Mouse (Mus musculus): ENCODE data around the gene Slit3.
A peak's percentile ranks its signal among the peaks of the same experiment; 100 is the strongest.

The Slit3 gene

GRCm38 (mm10) chr11:35537128-35538088 lies 416.4 kb downstream of the Slit3 start:
- no peaks in the 10 kb centered on the region for H3K27me3 ChIP-seq (ENCODE audit: insufficient read depth, low read length)
- no peaks in the 10 kb centered on the region for H3K9me3 ChIP-seq (ENCODE audit: low read length)
- peaks cover 4% of the 10 kb centered on the region; the same call in 1 of the 2 replicates for H3K4me1 ChIP-seq (replicated peaks; ENCODE audit: low read depth, low read length)
- no peak overlapping the region for H3K4me3 ChIP-seq (replicated peaks; ENCODE audit: low read length)
- TF ChIP-seq NANOG (IDR thresholded peaks at IDR 0.05; ENCODE audit: borderline replicate concordance, low read length): no peak
- no peak for TF ChIP-seq CTCF (conservative IDR thresholded peaks at IDR 0.05; ENCODE audit: low read length)
- TF ChIP-seq POU5F1 (IDR thresholded peaks at IDR 0.05; ENCODE audit: borderline replicate concordance, low read length): no peak
- no peaks in the 10 kb centered on the region for H3K36me3 ChIP-seq (ENCODE audit: insufficient read depth, low read length)

DNA sequence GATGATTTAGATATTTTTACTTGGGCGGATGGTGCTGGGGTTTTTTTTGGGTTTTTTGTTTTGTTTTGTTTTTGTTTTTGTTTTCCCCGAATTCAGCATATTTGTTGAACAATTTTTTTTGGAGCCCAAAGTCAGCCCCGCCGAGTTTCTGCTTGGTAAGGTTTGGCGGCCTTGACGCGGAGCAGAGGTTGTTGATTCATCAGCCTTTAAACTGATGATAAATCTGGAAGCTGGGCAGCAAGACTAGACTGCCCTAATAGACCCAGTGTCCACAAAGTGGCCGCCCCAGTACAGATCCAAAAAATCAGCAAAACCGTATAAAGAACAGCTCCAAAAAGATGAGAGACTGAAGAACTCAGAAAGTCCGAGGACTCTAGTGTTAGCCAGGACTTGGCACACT lies 421.7 kb downstream of the Slit3 start:
- no peak for TF ChIP-seq CTCF (conservative IDR thresholded peaks at IDR 0.05; ENCODE audit: low read length)
- TF ChIP-seq NANOG (IDR thresholded peaks at IDR 0.05; ENCODE audit: borderline replicate concordance, low read length): no peak
- no peak for TF ChIP-seq POU5F1 (IDR thresholded peaks at IDR 0.05; ENCODE audit: borderline replicate concordance, low read length)
- no peaks in the 10 kb centered on the region for H3K9me3 ChIP-seq (ENCODE audit: low read length)
- H3K27me3 ChIP-seq (ENCODE audit: insufficient read depth, low read length): peaks cover 29% of the 10 kb centered on the region
- no peaks in the 10 kb centered on the region for H3K36me3 ChIP-seq (ENCODE audit: insufficient read depth, low read length)
- peaks cover 25% of the 10 kb centered on the region for H3K4me1 ChIP-seq (replicated peaks; ENCODE audit: low read depth, low read length)
- H3K4me3 ChIP-seq (replicated peaks; ENCODE audit: low read length): no peak overlapping the region

- peak overlapping the region; percentile 70 for H3K4me3 ChIP-seq (replicated peaks; ENCODE audit: low read length)
- TF ChIP-seq NANOG (IDR thresholded peaks at IDR 0.05; ENCODE audit: borderline replicate concordance, low read length) (no peak), POU5F1 (IDR thresholded peaks at IDR 0.05; ENCODE audit: borderline replicate concordance, low read length) (no peak), CTCF (conservative IDR thresholded peaks at IDR 0.05; ENCODE audit: low read length) (no peak)
- H3K36me3 ChIP-seq (ENCODE audit: insufficient read depth, low read length): no peaks in the 10 kb centered on the region
- no peaks in the 10 kb centered on the region for H3K9me3 ChIP-seq (ENCODE audit: low read length)
- H3K4me1 ChIP-seq (replicated peaks; ENCODE audit: low read depth, low read length): peaks cover 25% of the 10 kb centered on the region
- peaks cover 33% of the 10 kb centered on the region for H3K27me3 ChIP-seq (ENCODE audit: insufficient read depth, low read length)
These were observed 423.4 kb downstream of the Slit3 start for GRCm38 (mm10) chr11:35544112-35545064.

DNA sequence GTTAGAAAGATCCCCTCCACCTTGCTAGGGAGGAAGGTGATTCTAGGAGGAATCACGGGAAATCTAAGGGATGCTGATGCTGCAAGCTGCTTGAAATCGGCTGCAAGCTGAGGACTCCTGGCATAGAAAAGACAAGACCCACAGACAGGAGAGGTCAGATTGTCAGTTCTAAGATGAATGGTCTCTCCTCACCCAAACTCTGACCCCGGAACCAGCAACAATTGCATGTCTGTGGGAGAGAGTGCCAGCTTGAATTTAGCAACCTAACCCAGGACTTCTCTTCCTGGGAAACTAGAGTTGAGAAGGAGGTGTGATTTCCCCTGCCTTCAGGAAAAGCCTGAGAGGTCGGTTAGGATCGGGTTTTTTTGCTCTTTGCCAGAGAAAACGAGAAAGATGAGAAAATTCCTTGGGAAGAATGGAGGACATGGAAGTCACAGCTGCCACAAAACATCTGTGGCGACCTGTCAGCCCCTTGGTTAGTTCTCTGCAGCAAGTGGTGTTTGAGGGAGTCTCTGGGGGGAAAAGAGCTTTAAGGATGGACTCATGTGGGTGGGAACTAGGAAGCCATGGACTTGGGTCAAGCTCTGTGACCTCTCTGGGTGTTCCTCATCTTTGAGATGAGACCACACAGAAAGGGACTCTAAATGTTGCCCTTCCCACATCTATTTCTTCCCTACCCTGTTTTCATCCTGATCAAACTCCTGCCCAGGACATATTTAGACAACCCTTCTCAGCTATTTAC lies 425.2 kb downstream of the Slit3 start:
- H3K36me3 ChIP-seq (ENCODE audit: insufficient read depth, low read length): no peaks in the 10 kb centered on the region
- H3K4me1 ChIP-seq (replicated peaks; ENCODE audit: low read depth, low read length): peaks cover 25% of the 10 kb centered on the region
- H3K4me3 ChIP-seq (replicated peaks; ENCODE audit: low read length): no peak overlapping the region
- no peak for TF ChIP-seq POU5F1 (IDR thresholded peaks at IDR 0.05; ENCODE audit: borderline replicate concordance, low read length)
- no peak for TF ChIP-seq NANOG (IDR thresholded peaks at IDR 0.05; ENCODE audit: borderline replicate concordance, low read length)
- no peak for TF ChIP-seq CTCF (conservative IDR thresholded peaks at IDR 0.05; ENCODE audit: low read length)
- H3K27me3 ChIP-seq (ENCODE audit: insufficient read depth, low read length): peaks cover 33% of the 10 kb centered on the region
- no peaks in the 10 kb centered on the region for H3K9me3 ChIP-seq (ENCODE audit: low read length)

- peaks cover 14% of the 10 kb centered on the region for H3K4me1 ChIP-seq (replicated peaks; ENCODE audit: low read depth, low read length)
- peaks cover 18% of the 10 kb centered on the region for H3K27me3 ChIP-seq (ENCODE audit: insufficient read depth, low read length)
- H3K4me3 ChIP-seq (replicated peaks; ENCODE audit: low read length): no peak overlapping the region
- TF ChIP-seq NANOG (IDR thresholded peaks at IDR 0.05; ENCODE audit: borderline replicate concordance, low read length) (no peak), CTCF (conservative IDR thresholded peaks at IDR 0.05; ENCODE audit: low read length) (no peak), POU5F1 (IDR thresholded peaks at IDR 0.05; ENCODE audit: borderline replicate concordance, low read length) (no peak)
- no peaks in the 10 kb centered on the region for H3K9me3 ChIP-seq (ENCODE audit: low read length)
- no peaks in the 10 kb centered on the region for H3K36me3 ChIP-seq (ENCODE audit: insufficient read depth, low read length)
These were observed 429.0 kb downstream of the Slit3 start for GRCm38 (mm10) chr11:35550036-35550435.

- TF ChIP-seq NANOG (IDR thresholded peaks at IDR 0.05; ENCODE audit: borderline replicate concordance, low read length): no peak
- no peak for TF ChIP-seq CTCF (conservative IDR thresholded peaks at IDR 0.05; ENCODE audit: low read length)
- no peak for TF ChIP-seq POU5F1 (IDR thresholded peaks at IDR 0.05; ENCODE audit: borderline replicate concordance, low read length)
- Histone ChIP-seq H3K4me1 (replicated peaks; ENCODE audit: low read depth, low read length) (peaks cover 5% of the 10 kb centered on the region; the same call in 1 of the 2 replicates), H3K9me3 (ENCODE audit: low read length) (no peaks in the 10 kb centered on the region), H3K36me3 (ENCODE audit: insufficient read depth, low read length) (no peaks in the 10 kb centered on the region), H3K4me3 (replicated peaks; ENCODE audit: low read length) (no peak overlapping the region), H3K27me3 (ENCODE audit: insufficient read depth, low read length) (peaks cover 6% of the 10 kb centered on the region; the same call in 1 of the 2 replicates)
These were observed 435.2 kb downstream of the Slit3 start for GRCm38 (mm10) chr11:35556192-35556591.

DNA sequence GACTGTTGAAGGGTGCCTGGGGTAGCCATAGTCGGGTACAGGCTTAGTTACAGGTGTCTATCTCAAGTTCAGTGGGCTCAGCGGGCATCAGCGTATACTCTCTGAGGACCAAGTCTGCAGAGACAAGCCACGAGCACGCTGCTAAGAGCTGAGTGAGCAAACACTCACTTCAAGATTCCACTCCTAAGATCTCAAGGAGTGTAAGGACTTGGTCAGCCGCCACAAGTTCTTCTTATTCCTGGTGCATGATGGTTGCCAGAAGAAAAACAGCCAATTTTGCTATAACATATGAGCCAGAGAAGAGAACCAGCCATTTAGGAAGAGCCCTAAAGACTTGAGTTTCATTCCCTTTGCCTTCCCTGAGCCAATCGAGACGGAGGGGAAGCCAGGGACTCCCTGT lies 436.5 kb downstream of the Slit3 start:
- no peak overlapping the region for H3K4me3 ChIP-seq (replicated peaks; ENCODE audit: low read length)
- H3K9me3 ChIP-seq (ENCODE audit: low read length): no peaks in the 10 kb centered on the region
- H3K27me3 ChIP-seq (ENCODE audit: insufficient read depth, low read length): peaks cover 17% of the 10 kb centered on the region
- H3K4me1 ChIP-seq (replicated peaks; ENCODE audit: low read depth, low read length): peaks cover 9% of the 10 kb centered on the region
- H3K36me3 ChIP-seq (ENCODE audit: insufficient read depth, low read length): no peaks in the 10 kb centered on the region
- TF ChIP-seq CTCF (conservative IDR thresholded peaks at IDR 0.05; ENCODE audit: low read length): no peak
- no peak for TF ChIP-seq POU5F1 (IDR thresholded peaks at IDR 0.05; ENCODE audit: borderline replicate concordance, low read length)
- no peak for TF ChIP-seq NANOG (IDR thresholded peaks at IDR 0.05; ENCODE audit: borderline replicate concordance, low read length)

All from E14TG2a.4 (cell line).